ENCODE assay signal across 21 mouse cellular contexts in the genomic region with DNA sequence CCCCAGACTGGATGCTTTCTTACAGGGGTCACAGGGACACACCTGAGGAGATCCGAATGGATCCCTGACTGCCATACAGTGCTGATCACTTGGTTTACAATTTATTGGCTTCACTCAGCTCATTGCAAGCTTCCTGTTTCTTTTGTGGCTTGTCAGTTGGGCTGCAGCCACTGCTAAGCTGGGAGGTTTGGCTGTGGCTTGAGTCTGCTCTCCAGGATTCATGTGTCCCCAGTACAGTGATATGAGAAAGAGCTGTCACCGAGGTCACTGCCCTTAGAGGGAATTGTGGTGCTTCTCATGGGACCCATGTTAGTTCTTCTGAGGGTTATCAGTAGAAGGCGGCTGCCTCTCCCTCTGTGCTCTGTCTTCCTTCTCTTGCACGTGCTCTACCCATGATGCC.
DNase-seq lines count a peak whose midpoint lies in the region; ATAC-seq lines count a peak whose summit lies in the region.
"Had no signal": no experiment of that assay in that cellular context is flagged by ENCODE, and none has a peak within 500 bp of the region (broad histone marks: within the 10 kb centered on the region; RNA-seq: fewer than 3 reads in every experiment).

No protein-coding gene starts in this region.

- no peaks in the 10 kb centered on the region for H3K9me3 ChIP-seq in forebrain, embryonic 11.5 days (ENCODE audit: control insufficient read depth, low read length)
- no peaks in the 10 kb centered on the region for H3K9me3 ChIP-seq in forebrain, embryonic 14.5 days (replicated peaks; ENCODE audit: control insufficient read depth, low read length)
- H3K9me3 ChIP-seq in hindbrain, embryonic 14.5 days (ENCODE audit: control insufficient read depth, low read length) = no peaks in the 10 kb centered on the region
- H3K9me3 ChIP-seq: embryonic facial prominence, embryonic 15.5 days; forebrain, embryonic 10.5 days; heart, embryonic 15.5 days; hindbrain, embryonic 12.5 days had no signal

- intact Hi-C loops in heart, postnatal 10 days (cut with DNase I) = no loop called here
- intact Hi-C loops in heart, postnatal 36 days (cut with DNase I) = no loop called here

- no peaks in the 10 kb centered on the region for H3K27me3 ChIP-seq in forebrain, embryonic 11.5 days (ENCODE audit: control insufficient read depth, insufficient read depth, low read length)
- H3K27me3 ChIP-seq in forebrain, embryonic 14.5 days (replicated peaks; ENCODE audit: control insufficient read depth, insufficient read depth, low read length) = no peaks in the 10 kb centered on the region
- H3K27me3 ChIP-seq in hindbrain, embryonic 14.5 days (ENCODE audit: control insufficient read depth, insufficient read depth, low read length) = no peaks in the 10 kb centered on the region
- H3K27me3 ChIP-seq: embryonic facial prominence, embryonic 15.5 days; heart, embryonic 15.5 days; hindbrain, embryonic 12.5 days had no signal

- no peaks in the 10 kb centered on the region for H3K4me1 ChIP-seq in forebrain, embryonic 11.5 days (replicated peaks; ENCODE audit: control insufficient read depth, insufficient read depth, low read length)
- no peaks in the 10 kb centered on the region for H3K4me1 ChIP-seq in forebrain, embryonic 14.5 days (ENCODE audit: control insufficient read depth, insufficient read depth, low read length)
- 0 out of 2 replicates have a peak, but pooled peaks cover 4% of the 10 kb centered on the region for H3K4me1 ChIP-seq in hindbrain, embryonic 14.5 days (replicated peaks; ENCODE audit: control insufficient read depth, insufficient read depth, low read length)

- H3K4me2 ChIP-seq in forebrain, embryonic 11.5 days (ENCODE audit: low read depth, low read length, severe bottlenecking) = no peak overlapping the region
- H3K4me2 ChIP-seq in forebrain, embryonic 14.5 days (ENCODE audit: low read length) = no peak overlapping the region
- H3K4me2 ChIP-seq in hindbrain, embryonic 14.5 days (replicated peaks) = no peak overlapping the region
- H3K4me2 ChIP-seq: embryonic facial prominence, embryonic 15.5 days; heart, embryonic 15.5 days; hindbrain, embryonic 12.5 days had no signal

- no peak overlapping the region for H3K9ac ChIP-seq in forebrain, embryonic 11.5 days (ENCODE audit: low read length)
- no peak overlapping the region for H3K9ac ChIP-seq in forebrain, embryonic 14.5 days (ENCODE audit: low read length)
- no peak overlapping the region for H3K9ac ChIP-seq in hindbrain, embryonic 14.5 days
- H3K9ac ChIP-seq: embryonic facial prominence, embryonic 15.5 days; heart, embryonic 15.5 days; hindbrain, embryonic 12.5 days had no signal

- 93% methylated on average over 4 of the region's 4 CpGs for WGBS in forebrain, embryonic 11.5 days
- 90% methylated on average over 4 of the region's 4 CpGs for WGBS in forebrain, embryonic 14.5 days
- WGBS in hindbrain, embryonic 14.5 days = 92% methylated on average over 4 of the region's 4 CpGs

- peak; percentile 30 for DNase-seq in forebrain, embryonic 11.5 days (ENCODE audit: low spot score)
- no peak for DNase-seq in forebrain, embryonic 14.5 days (ENCODE audit: low spot score)
- peak; percentile 44 for DNase-seq in heart, postnatal 10 days
- no peak for DNase-seq in heart, postnatal 36 days
- DNase-seq in 416B (ENCODE audit: low read depth) = peak; percentile 46
- DNase-seq in embryo, embryonic 11 days = no peak
- no peak for DNase-seq in hindbrain, embryonic 14.5 days (ENCODE audit: low spot score)
- DNase-seq: adrenal gland, postnatal 10 days; cerebellum, adult 11-12 months; cerebellum, adult 9-10 months; cerebellum, postnatal 25 days; gastrocnemius, postnatal 10 days; kidney, adult 11 months had no signal

- ATAC-seq in forebrain, embryonic 11.5 days (replicated peaks; ENCODE audit: low FRiP score) = no peak
- no peak for ATAC-seq in forebrain, embryonic 14.5 days
- peak; percentile 43 to 50; a peak in 3 of 4 replicates for ATAC-seq in hematopoietic stem cell, adult 5-6 weeks (replicated peaks in 1 of 2; ENCODE audit: insufficient read depth in 1 of 2, low FRiP score in 2 of 2, low TSS enrichment in 1 of 2, low read depth in 1 of 2, poor library complexity in 2 of 2, severe bottlenecking in 2 of 2)
- no peak for ATAC-seq in hindbrain, embryonic 14.5 days (ENCODE audit: low FRiP score)
- ATAC-seq: forebrain, embryonic 16.5 days; hindbrain, postnatal 0 days had no signal

- no peak overlapping the region for H3K27ac ChIP-seq in forebrain, embryonic 11.5 days (ENCODE audit: low read depth, low read length)
- H3K27ac ChIP-seq in forebrain, embryonic 14.5 days (ENCODE audit: low read depth, low read length) = no peak overlapping the region
- no peak overlapping the region for H3K27ac ChIP-seq in hindbrain, embryonic 14.5 days
- H3K27ac ChIP-seq: embryonic facial prominence, embryonic 15.5 days; forebrain, embryonic 10.5 days; heart, embryonic 15.5 days; hindbrain, embryonic 12.5 days; hindbrain, postnatal 0 days had no signal

- no peaks in the 10 kb centered on the region for H3K36me3 ChIP-seq in forebrain, embryonic 11.5 days (ENCODE audit: control insufficient read depth, insufficient read depth, low read length)
- H3K36me3 ChIP-seq in forebrain, embryonic 14.5 days (ENCODE audit: control insufficient read depth, insufficient read depth, low read length) = no peaks in the 10 kb centered on the region
- H3K36me3 ChIP-seq in hindbrain, embryonic 14.5 days (replicated peaks; ENCODE audit: control insufficient read depth, insufficient read depth) = no peaks in the 10 kb centered on the region
- H3K36me3 ChIP-seq: embryonic facial prominence, embryonic 15.5 days; forebrain, embryonic 10.5 days; heart, embryonic 15.5 days; hindbrain, embryonic 12.5 days had no signal

- H3K4me3 ChIP-seq in forebrain, embryonic 11.5 days (ENCODE audit: low read depth, low read length) = no peak overlapping the region
- no peak overlapping the region for H3K4me3 ChIP-seq in forebrain, embryonic 14.5 days (ENCODE audit: low read depth, low read length)
- H3K4me3 ChIP-seq in hindbrain, embryonic 14.5 days (replicated peaks; ENCODE audit: low read length) = no peak overlapping the region
- H3K4me3 ChIP-seq: embryonic facial prominence, embryonic 15.5 days; erythroblast, embryonic 14.5 days; forebrain, embryonic 10.5 days; heart, embryonic 15.5 days; hindbrain, embryonic 12.5 days had no signal

Comparison
In these comparisons a context has a peak if more than half of its experiments do, and no peak if none do; other contexts are left out.
1. DNase-seq: peak in forebrain, embryonic 11.5 days (single experiment), heart, postnatal 10 days (2 of 2) and 416B (single experiment); none in forebrain, embryonic 14.5 days (single experiment), heart, postnatal 36 days (0 of 2), embryo, embryonic 11 days (single experiment) and hindbrain, embryonic 14.5 days (single experiment).
2. ATAC-seq: peak in hematopoietic stem cell, adult 5-6 weeks (2 of 2); none in forebrain, embryonic 11.5 days (single experiment), forebrain, embryonic 14.5 days (single experiment) and hindbrain, embryonic 14.5 days (single experiment).